Mouse (Mus musculus) kidney, adult 2 months (tissue): ENCODE data around the gene Tubb2a. TPM values are rescaled to one million over a fixed set of nuclear protein-coding genes. Genes with fewer than 3 reads are reported as not detected.

Experiments used
- DNase-seq: peaks from one replicate; pipeline ENCODE4 v3.0.0; 2021
- H3K27ac ChIP-seq: fragments of 200-500 bp; 2 replicates; pipeline ENCODE4 v1.5.1; 2012; ENCODE audit warnings: low read depth, low read length, control low read depth, inconsistent platforms; ENCODE audit not compliant: insufficient read depth
- H3K27me3 ChIP-seq: fragments of 200-500 bp; replicated peaks from 2 replicates; pipeline ENCODE4 v1.6.1; 2012; ENCODE audit warnings: mild to moderate bottlenecking, moderate library complexity, low read length, inconsistent platforms; ENCODE audit not compliant: control insufficient read depth, insufficient read depth
- H3K36me3 ChIP-seq: fragments of 200-500 bp; 2 replicates; pipeline ENCODE4 v1.6.1; 2012; ENCODE audit warnings: mild to moderate bottlenecking, moderate library complexity, low read length, inconsistent platforms; ENCODE audit not compliant: control insufficient read depth, insufficient read depth
- H3K4me1 ChIP-seq: fragments of 200-500 bp; 2 replicates; pipeline ENCODE4 v1.6.1; 2011; ENCODE audit warnings: low read length; ENCODE audit not compliant: control insufficient read depth, insufficient read depth
- H3K4me3 ChIP-seq: fragments of 200-500 bp; 2 replicates; pipeline ENCODE4 v1.5.1; 2011; ENCODE audit warnings: mild to moderate bottlenecking, low read depth, low read length, control low read depth; ENCODE audit not compliant: insufficient read depth
- CTCF ChIP-seq: fragments of 200-500 bp; conservative IDR thresholded peaks from 2 replicates; pipeline ENCODE4 v1.5.1; 2011; ENCODE audit warnings: low read depth, mild to moderate bottlenecking, control low read depth, low read length, moderate library complexity, mixed read lengths; ENCODE audit not compliant: insufficient read depth, insufficient read length
- POLR2A ChIP-seq: fragments of 200-500 bp; IDR thresholded peaks from one replicate; pipeline ENCODE4 v1.6.1; 2011; ENCODE audit warnings: low read depth, low read length, control low read depth
- WGBS: fragments of 180-500 bp; shearing (Covaris S2); methylation state at CpG from one replicate; pipeline ENCODE4 v1.1.7; 2018; 5-methylcytosine and 5-hydroxymethylcytosine counted together
- polyA plus RNA-seq: library from polyadenylated mRNA; depleted of rRNA; stranded (reverse); fragments of >200 nt; gene quantifications from 2 replicates; pipeline ENCODE4 v1.2.3, GENCODE M21; 2012

Gene Tubb2a
- polyA plus RNA-seq, 1 experiment, result 152 TPM

DNA sequence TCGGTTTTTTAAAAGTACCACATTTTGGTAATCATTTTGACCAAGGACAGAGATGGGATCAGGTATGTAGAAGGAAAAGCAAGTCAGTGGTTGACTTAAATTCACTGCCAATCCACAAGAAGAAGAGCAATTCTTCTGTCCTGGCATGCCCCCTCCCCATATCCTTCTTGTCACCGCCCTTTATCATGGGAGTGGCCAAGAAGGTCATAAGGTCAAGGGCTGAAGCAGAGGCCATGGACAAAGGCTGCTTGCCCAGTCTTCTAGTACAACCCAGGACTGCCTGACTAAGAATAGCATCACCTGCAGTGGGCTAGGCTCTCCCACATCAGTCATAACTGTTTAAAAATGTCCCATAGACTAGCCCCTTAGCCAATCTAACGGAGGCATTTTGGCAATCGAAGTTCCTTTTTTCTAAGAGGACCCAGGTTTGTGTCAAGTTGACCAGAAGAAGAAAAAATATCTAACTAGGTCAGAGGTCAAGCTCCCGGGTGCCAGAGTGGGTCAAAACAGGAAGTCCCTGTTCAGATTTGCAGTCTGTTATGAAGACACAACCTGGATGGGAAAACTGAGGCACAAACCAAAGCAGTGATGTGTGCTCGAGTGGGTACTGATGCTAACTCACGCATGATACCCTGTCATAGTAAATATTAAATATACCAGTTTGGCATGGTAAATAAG lies 34.0 kb downstream of the Tubb2a start:
- H3K27ac ChIP-seq, result peak overlapping the region; percentile 20; the same call in 1 of the 2 replicates
- TF ChIP-seq CTCF, result no peak
- TF ChIP-seq POLR2A, result no peak
- H3K27me3 ChIP-seq, result no peaks in the 10 kb centered on the region
- no peak for DNase-seq
- peaks cover 23% of the 10 kb centered on the region for H3K4me1 ChIP-seq
- 54% methylated on average over 7 of the region's 7 CpGs for WGBS
- no peak overlapping the region for H3K4me3 ChIP-seq
- peaks cover 5% of the 10 kb centered on the region; the same call in 1 of the 2 replicates for H3K36me3 ChIP-seq

DNA sequence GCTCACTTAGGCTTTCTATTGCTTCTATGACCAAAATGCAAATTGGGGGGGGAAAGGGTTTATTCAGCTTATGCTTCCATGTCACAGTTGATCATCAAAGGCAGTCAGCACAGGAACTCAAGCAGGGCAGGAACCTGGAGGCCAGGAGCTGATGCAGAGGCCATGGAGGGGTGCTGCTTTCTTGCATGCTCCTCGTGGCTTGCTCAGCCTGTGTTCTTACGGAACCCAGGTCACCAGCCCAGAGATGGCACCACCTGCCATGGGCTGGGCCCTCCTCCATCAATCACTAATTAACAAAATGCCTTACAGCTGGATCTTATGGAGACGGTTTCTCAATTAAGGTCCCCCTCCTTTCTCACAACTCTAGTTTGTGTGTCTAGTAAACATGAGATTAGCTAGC lies 37.7 kb downstream of the Tubb2a start:
- DNase-seq, result peak; percentile 63
- H3K27ac ChIP-seq, result peak overlapping the region; percentile 89
- H3K4me1 ChIP-seq, result peaks cover 27% of the 10 kb centered on the region
- no peaks in the 10 kb centered on the region; the same call in 1 of the 2 replicates for H3K36me3 ChIP-seq
- no peak overlapping the region for H3K4me3 ChIP-seq
- 64% methylated on average over 3 of the region's 3 CpGs for WGBS
- H3K27me3 ChIP-seq, result no peaks in the 10 kb centered on the region
- TF ChIP-seq CTCF (no peak), POLR2A (no peak)

DNA sequence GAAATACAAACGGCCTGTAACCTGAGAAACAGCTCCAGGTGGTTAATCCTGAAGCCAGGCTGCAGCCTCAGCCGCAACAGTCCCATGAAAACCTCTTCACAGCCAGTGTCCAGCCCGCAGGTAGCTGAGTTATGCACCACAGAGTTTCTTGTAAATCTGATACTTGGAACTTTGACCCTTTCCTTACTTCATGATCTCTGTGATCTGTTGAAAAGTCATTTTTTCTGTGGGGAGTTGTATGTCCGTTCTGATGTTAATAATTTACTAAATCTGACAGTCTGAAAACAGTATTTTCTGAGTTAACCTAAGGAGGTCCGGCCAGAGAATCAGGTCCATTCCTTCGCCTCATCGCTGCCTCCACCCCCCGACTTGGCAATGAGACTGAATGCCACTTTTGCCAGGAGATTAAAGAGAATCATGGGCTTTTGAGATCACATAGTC lies 38.9 kb downstream of the Tubb2a start:
- no peak for TF ChIP-seq CTCF
- peak; percentile 38 for TF ChIP-seq POLR2A
- Histone ChIP-seq H3K27ac (peak overlapping the region; percentile 98), H3K4me1 (peaks cover 24% of the 10 kb centered on the region), H3K4me3 (peak overlapping the region; percentile 86), H3K27me3 (no peaks in the 10 kb centered on the region), H3K36me3 (no peaks in the 10 kb centered on the region)
- DNase-seq, result peak; percentile 89
- 34% methylated on average over 8 of the region's 8 CpGs for WGBS

DNA sequence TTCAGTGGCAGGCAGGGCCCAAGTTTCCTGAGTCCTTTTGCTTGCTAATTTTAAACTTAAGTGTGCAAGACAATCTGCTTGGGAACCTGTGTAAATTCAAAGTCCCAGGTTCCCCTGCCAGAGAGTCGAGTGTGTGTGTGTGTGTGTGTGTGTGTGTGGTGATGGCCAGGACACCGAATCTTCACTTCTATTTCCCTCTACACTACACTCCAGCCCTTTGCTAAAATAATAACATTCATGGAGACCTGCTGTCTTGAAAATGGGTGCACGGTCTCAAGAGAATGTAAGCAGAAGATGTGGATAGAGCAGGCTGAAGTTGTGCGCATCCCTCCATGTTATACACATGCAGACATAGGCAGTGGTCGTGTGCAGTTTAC lies 39.8 kb downstream of the Tubb2a start:
- Histone ChIP-seq H3K4me3 (peak overlapping the region; percentile 86), H3K27ac (peak overlapping the region; percentile 94), H3K27me3 (no peaks in the 10 kb centered on the region), H3K36me3 (no peaks in the 10 kb centered on the region), H3K4me1 (peaks cover 24% of the 10 kb centered on the region)
- DNase-seq, result no peak
- 17% methylated on average over 5 of the region's 5 CpGs for WGBS
- TF ChIP-seq POLR2A (no peak), CTCF (no peak)

DNA sequence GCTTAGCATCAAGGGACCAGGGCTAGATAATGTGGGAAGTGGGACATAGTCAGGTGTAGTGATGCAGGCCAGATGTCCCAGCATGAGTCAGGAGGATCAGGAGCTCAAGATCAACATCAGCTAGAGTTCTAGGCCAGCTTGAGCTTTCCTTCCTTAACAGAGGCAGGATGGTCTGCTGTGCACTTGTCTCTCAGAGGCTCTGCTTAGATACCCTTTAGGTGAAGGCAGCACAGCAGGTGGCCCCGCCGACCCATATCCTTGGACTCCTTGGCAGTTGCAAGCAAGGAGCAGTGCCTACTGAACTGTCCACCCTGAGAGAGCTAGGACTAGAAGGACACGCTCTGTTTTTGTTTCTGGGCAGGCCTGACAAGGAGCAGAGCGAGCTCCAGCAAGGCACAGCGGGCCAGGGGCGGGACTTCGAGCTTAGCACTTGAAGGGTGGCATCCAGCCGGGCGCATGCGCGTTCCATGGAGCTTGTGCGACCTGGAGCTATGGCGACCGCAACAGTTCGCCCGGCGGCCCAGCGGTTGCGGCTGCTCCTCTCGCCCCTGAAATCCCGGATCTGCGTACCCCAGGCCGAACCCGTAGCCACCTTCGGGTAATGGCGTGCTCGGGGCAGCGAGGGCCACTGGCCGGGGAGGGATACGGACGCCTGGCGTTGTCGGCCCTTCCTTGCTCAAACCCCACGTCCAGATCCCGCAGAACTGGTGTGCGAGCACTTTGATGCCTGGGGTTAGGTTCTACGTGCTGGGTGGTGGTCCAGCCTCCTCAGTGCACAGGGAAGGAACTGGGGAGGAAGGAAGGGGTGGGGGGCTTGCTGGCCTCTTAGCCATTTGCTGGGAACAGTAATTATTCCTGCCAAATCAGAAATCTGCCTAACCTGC lies 40.4 kb downstream of the Tubb2a start, which contains the start of gene Bphl:
Bphl (plus strand) TSS at position 426 of the 884 bp plus-strand sequence.
- peak within 1 kb of the TSS; percentile 94 for H3K27ac ChIP-seq
- peaks cover 22% of the 10 kb centered on the region for H3K4me1 ChIP-seq
- WGBS, result 1% methylated on average over 37 of the region's 37 CpGs
- H3K27me3 ChIP-seq, result no peaks in the 10 kb centered on the region
- peak; percentile 97 for DNase-seq
- peak within 1 kb of the TSS; percentile 86 for H3K4me3 ChIP-seq
- TF ChIP-seq CTCF, result no peak
- TF ChIP-seq POLR2A, result peak; percentile 76
- no peaks in the 10 kb centered on the region for H3K36me3 ChIP-seq

DNA sequence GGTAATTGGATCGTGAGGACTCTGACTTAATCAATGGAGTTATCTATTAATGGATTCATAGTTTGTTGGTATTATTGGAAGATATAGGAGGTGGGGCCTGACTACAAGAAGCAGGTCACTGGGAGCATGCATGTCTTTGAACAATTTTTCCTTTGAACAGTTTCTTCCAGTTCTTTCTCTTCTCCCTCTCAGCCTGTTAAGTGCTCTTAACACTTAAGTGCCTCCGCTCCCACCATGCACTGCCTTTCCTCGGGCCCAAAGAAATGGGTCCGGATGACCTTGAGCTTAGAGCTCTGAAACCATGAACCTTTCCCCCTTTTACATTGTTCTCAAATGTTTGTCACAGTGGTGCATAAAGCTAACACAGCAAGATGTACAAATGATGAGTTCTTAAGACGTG lies 41.1 kb downstream of the Tubb2a start:
- Histone ChIP-seq H3K36me3 (no peaks in the 10 kb centered on the region), H3K27ac (peak overlapping the region; percentile 71; the same call in 1 of the 2 replicates), H3K4me1 (peaks cover 17% of the 10 kb centered on the region), H3K27me3 (no peaks in the 10 kb centered on the region), H3K4me3 (no peak overlapping the region)
- WGBS, result 71% methylated on average over 5 of the region's 5 CpGs
- no peak for TF ChIP-seq POLR2A
- TF ChIP-seq CTCF, result no peak
- DNase-seq, result no peak

DNA sequence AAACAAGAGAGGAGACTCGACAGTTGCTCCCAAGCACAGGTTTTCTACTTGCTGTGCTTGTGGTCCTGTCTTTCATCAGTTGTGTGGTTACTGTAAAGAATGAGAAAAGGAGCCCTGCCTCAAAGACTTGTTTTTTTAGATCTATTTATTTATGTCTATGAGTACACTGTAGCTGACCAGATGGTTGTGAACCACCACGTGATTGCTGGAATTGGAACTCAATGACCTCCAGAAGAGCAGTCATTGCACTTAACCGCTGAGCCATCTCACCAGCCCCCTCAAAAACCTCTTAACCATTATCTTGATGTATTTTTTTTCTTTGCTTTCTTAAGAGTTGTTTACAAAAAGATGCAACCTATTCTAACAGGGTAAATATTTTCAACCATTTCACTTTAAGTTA lies 42.4 kb downstream of the Tubb2a start:
- 44% methylated on average over 3 of the region's 3 CpGs for WGBS
- Histone ChIP-seq H3K4me3 (no peak overlapping the region), H3K36me3 (peaks cover under 1% of the 10 kb centered on the region; the same call in 1 of the 2 replicates), H3K4me1 (peaks cover 15% of the 10 kb centered on the region), H3K27me3 (no peaks in the 10 kb centered on the region), H3K27ac (peak overlapping the region; percentile 69; the same call in 1 of the 2 replicates)
- no peak for TF ChIP-seq POLR2A
- DNase-seq, result peak; percentile 52
